Mouse (Mus musculus) cerebellum, adult 11-12 months (tissue): Measurements from ENCODE around the gene Cfap97d1.

ENCODE experiments used
- DNase-seq: peaks from one replicate; pipeline ENCODE4 v3.0.0; 2022

Gene Cfap97d1

DNA sequence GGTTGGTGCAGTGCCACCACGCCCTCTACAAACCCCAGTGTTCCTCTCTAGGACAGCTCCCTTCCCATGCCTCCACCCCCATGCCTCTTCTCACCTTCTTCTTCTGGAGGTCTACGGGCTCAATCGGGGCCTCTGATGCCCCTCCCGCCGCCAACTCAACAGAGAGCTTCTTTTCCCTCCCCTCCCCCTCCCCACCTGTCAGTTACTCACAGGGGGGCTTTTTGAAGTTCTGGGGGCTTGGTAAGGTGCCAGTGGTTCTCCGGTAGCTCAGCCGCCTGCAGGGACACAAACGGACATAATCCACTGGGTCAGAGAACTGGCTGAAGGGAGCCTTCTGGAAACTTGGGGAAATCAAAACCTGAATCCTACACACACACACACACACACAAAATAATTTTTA lies 27.4 kb downstream of the Cfap97d1 start:
- no peak for DNase-seq

DNA sequence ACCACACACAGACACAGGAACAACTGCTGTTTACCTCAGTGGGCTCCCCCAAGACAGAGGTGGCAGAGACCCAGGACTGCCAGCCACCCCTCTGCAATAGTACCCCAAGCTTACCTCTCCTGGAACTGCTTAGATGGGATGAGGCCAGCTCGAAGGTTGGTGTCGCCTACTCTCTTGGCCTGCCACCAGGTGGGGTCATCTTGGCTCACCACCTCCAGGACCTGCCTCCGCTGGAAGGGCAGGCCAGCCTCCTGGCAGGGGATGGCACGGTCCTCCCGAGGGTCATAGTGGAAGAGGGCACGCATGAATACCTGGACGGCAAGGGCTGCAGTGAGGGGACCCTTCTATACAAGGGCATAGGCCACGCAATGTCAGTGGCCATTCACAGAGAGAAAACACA lies 29.1 kb downstream of the Cfap97d1 start:
- no peak for DNase-seq

DNA sequence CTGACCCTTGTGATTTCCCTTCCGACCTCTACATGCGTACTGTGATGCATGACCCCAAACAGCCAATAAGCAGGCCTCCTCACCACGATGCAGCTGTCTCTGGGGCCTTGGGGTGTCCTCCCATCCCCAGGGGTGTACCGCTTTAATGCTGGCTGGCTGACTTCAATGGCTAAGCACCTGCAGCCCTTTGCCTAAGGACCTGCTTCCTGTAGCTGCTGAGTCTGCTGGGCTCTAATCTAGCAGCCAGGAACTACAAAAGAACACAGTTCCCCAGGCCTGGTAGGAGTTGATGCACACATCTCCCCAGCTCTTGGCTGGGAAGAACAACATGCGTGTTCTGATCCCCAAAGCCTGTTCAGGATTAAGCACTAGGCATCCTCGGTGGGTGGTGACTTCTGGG lies 31.4 kb downstream of the Cfap97d1 start:
- no peak for DNase-seq

DNA sequence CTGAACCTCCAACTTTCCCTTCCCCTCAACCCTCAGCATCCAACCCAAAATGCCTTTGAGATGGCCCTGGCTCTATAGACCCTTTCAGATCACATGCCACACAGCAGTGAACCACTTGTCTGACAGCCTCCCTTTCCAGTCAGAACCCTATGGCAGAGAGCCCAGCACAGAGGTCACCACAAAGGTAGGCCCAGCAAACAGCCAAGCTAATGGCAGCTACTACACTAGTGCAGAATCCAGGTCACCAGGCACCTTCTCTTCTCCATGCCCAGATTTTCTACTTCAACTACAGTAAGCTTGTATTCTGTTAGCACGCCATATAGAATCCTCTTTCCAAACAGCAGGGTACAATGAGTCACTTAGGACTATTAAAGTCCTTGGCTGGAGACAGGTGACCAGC lies 32.1 kb downstream of the Cfap97d1 start:
- DNase-seq, result no peak

DNA sequence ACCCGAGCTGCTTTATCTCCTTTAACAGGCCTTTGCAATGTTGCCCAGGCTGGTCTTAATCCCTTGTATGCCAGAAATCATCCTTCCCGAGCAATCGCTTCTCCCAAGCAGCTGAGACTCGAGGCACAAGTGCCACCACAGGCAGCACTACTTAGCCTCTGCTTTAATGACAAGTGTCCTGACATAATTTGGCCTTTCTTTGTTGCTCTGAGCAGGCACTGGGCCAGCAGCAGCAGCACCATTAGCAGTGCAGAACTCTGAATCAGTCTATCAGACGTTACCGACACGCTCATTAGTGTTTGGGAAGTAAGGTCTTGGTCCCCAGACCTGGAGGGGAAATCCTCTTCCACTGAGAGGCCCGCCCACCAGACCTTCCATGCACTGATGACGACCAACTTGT lies 35.7 kb downstream of the Cfap97d1 start:
- no peak for DNase-seq

DNA sequence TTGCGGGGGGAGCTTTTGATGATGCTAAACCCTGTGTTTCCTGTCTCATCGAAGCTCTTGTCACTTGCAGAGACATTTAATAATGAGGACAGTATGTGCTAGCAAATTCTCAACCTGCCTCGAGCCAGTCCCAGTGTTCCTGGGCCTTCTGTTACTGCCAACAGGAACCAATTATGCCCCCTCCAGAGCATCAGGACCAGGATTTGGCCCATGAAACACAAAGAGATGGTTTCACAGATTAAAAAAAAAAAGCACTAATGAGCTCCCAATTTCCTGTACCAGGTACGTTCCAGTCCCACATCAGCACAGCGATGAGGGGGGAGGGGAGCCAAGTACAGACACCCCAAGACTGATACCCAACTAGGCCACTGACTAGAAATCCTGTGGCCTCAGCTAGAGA lies 37.1 kb downstream of the Cfap97d1 start:
- DNase-seq, result peak; percentile 75

DNA sequence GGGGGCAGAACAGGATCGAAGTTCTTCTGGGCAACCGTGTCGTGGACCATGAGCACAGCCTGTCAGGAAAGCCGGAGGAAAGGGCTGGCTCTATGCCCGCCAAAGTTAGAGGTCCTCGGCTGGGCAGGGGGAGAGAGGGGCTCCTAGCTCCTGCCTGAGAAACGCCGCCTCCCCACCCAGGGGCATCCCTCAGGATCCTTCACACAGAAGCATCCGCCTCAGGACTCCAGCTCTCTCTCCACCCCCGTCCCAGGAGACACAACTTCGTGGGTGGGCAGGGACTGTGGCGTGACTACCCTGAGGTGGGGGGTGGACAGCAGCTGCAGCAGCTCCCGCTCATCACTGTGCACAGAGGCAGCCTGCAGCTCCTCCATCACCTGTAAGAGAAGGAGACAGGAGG lies 39.3 kb downstream of the Cfap97d1 start:
- DNase-seq, result no peak

DNA sequence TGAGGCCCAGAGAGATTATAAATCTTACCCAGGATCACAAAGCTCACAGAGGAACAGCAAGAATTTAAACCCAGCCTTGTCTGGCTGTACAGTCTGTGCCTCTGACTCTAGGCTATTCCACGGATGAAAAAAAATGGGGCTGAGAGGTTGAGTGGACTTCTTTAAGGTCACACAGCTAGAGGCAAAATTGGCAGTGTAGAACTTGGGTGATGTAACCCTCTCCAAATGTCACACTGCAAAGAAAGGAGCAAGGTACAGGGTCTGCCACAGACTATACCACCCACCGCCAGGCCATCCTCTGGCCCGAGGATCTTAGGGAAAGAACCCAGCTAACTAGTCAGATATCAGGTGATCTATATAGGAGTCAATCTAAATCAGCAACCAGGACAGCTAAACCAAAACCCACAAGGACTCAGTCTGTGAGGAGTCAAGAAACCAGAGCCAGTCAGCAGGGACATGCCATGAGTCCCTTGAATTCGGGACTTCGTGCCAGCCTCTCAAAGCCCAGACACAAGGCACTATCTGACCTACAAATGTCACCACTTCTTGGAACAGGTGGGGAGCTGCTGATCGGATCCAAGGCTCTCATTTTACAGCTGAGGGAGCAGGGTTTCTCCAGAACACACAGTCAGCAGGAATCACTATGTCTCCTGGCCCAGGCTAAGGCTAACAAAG lies 40.1 kb downstream of the Cfap97d1 start:
- peak; percentile 93 for DNase-seq

DNA sequence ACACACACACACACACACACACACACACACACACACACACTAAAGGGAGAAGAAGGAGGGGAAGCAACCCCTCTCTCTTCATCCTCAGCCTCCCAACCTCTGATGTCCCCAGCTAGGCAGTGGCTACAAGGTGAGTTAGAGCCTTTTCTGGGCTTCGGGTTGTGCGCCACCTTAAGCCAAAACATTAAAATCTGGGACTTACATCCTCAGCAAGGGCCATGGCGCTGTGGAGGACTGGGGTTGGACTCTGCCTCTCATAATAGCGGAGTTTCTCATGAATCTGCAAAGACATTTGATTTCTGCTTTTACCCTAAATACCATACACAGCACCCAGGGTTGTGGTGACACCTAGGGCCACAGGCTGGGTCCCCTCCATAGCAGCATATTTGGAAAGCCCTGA lies 40.8 kb downstream of the Cfap97d1 start:
- no peak for DNase-seq

DNA sequence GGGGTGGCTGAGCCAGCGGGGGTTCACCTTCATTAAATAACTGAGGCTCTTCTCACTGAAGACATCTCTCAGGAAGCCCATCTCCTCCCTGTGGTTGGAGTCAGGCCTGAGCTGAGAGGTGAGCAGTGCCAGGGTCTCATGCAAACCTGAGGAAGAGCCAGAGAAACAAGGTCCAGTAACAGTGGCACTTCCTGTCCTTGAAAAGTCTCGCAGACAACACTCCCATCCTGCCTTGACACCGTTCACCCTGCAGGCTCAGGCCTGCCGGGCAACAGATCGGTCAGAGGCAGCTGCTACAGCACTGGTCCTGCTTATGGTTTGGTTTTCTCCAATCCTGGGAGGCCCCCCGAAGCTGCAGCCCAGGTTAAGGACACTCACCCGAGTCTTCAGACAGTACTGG lies 41.3 kb downstream of the Cfap97d1 start:
- DNase-seq, result no peak

DNA sequence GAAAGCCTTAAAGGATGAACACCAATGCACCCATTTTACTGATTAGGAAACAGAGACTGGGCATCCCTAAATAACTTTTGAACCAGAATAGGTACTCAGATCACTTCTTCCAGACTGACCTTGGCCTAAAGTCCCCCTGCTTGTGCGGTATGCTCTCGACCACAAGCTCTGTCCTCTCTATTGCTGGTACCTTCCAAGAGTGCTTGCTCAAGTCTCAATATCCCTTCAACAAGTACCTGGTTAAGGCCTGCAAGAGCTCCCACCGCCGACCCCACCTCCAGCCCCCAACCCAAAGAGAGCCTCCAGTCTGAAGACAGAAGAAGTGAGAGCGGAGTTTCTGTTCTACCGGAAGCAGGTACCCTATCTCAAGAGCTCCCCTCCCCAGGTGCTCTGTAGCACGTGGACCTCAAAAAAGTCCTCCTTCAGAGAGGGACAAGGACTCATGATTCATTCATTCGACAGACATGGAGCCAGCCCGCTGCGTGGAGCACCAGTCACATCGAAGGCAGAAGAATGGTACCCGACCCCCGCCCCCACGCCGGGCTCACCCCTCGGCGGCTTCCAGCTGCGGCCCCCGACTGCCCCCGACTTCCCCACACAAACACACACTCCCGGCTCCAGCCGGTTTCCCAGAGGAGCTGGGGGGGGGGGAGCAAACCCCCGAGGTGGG lies 42.0 kb downstream of the Cfap97d1 start:
- peak; percentile 73 for DNase-seq

DNA sequence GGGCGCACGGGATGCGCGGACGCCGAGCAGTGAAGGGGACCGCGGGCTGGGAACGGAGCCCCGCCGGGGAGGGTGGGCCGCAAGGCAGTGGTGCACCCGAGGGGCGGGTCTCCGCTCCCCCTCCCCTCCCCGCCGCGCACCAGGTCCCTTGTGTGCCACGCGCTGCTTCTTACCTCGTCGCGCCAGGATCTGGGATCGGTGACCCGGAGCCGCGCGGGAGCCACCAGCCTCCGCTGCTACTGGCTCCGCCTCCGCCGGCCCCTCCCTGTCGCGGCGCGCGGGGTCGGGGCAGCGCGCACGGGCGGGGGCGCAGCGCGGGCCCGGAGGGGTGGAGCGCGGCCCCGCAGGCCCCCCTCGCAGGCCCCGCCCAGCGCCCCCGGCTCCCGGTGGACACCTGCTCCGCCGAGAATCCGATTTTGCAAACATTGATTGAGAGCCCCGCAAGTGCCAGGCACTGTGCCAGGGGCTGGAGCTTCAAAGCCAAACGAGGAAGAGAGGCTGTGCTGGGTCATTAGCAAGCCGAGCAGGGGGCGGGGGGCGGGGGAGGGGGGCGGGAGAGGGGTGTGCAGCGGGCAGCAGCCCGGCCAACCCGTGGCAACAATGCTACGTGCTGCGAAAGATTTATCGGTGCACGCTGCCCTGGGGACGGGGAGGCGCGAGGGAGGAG lies 42.7 kb downstream of the Cfap97d1 start:
- DNase-seq, result peak; percentile 91

DNA sequence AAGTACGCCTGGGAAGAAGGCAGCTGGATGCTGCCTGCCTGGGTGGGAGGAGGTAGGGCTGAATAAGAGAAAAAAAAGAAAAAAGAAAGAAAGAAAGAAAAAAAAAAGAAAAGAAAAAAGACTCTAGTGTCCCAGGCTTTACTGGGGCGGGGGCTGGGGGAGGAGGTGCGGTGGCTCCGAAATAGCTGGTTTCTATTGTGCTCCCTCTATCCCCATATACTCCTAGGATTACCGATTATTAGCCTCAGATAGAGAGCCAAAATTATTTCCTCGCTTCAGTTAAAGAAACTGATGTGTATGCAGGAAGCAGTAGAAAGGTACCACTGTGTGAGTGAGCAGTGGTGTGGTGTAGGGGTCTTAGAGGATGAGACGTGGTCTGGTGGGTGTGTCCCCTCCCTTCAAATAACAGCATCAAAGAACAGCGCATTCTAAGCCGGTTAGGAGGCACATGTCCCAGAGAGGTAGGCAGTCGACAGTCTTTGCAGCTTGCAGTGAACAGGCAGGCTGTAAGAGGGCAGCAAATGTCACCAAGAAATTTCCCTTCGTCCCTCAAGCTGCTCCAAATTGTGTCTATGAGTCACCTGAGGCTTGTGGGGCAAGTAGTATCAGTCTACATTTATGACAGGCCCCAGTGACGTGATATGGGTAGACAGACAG lies 43.4 kb downstream of the Cfap97d1 start:
- DNase-seq, result peak; percentile 75

DNA sequence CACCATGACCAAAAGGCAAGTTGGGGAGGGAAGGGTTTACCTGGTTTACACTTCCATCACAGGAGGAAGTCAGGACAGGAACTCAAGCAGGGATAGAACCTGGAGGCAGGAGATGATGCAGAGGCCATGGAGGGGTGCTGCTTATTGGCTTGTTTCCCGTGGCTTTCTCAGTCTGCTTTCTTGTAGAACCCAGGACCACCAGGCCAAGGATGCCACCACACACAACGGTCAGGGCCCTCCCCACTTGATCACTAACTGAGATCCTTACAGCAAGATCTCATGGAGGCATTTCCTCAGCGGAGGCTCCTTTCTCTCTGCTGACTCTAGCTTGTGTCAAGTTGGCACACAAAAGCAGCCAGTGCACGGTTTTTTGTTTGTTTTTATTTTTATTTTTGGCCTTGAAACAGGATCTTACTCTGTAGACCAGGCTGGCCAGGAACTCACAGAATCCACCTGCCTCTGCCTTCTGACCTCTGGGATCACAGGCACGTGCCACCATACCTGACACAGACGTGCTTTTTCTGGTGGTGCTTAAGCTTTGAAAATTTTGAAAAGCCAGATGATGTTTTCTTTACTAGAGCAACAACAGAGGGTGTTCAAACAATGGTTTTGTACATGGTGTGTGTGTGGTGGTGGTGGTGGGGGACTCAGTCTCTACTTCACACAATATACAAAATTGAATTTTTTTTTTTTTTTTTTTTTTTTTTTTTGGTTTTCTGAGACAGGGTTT lies 44.2 kb downstream of the Cfap97d1 start, which contains the start of gene Mpp3:
Gene Mpp3 (minus strand): TSS at position 375 of the 730 bp plus-strand sequence.
- DNase-seq, result no peak

DNA sequence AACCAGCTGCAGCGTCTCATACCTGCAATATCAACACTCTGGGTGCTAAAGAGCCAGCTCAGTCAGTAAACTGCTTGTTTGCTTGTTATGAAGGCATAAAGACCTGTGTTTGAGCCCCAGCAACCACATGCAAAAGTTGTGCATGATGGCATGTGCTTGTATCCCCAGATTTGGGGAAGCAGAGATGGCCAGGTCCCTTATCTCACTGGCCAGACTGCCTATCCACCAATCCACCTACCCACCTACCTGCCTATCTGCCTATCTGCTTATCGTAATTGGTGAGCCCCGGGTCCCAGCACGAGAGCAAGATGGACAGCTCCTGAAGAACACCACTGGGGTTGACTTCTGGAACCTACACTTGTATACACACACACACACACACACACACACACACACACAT lies 45.2 kb downstream of the Cfap97d1 start:
- no peak for DNase-seq

DNA sequence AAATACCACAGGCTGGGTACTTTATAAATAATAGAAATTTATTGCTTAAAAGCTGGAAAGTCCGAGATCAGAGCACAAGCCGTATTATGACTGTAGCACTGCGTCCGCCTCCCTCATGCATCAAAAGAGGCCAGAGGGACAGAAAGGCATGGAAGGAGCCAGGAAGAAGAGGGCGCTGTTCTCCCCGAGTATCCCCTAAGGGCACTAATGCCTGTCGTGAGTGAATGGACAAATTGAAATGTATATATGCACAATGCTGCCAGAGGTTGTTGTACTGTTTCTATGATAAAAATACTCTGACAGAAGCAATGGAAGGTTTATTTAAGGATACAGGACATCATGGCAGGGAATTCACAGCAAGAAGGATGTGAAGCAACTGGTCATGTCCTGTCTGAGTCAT lies 45.9 kb downstream of the Cfap97d1 start:
- DNase-seq, result no peak

DNA sequence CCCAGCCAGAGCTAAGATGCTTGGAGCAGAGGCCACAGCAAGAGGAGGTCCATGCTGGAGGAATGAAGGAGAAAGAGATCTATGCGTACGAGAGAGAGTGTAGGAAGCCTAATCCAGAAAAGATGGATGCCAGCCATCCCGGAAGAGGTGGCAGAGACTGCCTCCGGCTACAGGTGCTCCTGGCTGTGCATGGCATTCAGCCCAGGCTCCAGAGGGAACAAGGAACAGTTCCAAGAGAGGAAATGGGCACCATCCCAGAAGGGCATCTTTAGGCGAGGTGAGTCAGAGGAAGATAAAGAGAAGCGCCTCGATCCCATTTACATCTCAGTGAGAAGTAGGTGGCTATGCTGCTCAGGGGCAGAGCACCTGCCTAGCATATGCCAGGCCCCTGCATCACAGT lies 47.1 kb downstream of the Cfap97d1 start:
- DNase-seq, result peak; percentile 98

DNA sequence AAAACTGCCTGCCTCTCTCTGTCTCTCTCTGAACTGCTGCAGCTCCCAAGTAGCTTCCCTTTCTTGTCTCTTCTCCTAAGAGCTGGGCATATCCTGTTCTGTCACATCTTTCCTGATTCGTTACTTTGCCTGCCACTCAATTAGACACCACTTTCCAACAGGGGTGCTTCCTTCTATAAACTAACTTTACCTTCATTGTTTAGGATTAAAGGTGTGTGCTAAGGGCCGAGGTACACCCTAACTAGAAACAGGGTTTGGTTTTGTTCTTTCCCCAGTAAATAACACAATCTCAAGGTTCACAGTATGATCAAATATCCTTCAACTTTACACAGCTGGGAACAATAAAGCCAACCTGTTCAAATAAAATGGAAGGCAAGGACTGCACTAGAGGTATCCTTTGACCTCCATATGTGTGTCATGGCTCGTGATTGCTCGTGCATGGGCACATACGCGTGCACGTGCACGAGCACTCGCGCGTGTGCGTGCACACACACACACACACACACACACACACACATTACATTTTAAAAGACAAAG lies 49.0 kb downstream of the Cfap97d1 start:
- no peak for DNase-seq

DNA sequence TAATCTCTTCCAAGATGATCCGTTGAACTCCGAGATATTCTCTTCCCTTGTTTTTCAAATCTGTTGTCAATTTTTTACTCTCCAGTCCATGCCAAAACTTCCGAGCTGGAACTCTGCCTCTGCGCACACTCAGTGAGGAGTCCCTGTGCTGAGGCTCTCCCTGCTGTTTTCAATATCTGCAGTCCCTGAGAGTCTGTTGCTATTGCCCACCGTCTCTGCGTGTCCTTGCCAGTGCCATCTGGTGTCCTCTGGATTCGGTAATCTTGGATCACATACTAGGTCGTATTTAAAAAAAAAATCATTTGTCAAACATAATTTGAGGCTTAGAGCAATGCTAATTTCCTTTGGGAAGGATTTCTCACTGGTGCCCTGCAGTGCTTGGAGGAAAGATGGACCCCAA lies 50.8 kb downstream of the Cfap97d1 start:
- peak; percentile 93 for DNase-seq

DNA sequence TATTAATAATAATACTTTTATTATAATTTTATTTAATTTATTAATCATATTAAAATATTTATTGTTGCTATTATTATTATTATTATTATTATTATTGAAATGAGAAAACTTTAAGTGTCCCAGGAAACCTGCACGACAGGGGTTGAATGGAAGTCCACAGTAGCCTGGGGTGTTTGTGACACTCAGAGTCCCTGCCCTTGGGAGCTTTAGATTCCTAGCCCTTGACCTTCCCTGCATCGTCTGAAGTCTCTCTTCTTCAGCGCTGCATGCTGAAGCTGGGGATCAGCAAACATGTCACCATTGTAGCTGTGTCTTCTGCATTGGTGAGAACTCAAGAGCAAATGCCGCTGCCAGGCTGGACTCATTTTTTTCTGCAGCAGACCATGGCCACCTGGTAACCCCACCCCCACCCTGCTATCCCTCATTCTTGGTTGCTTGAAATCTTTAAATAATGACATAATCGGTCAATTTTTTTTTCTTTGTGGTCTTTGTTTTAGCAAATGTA lies 51.4 kb downstream of the Cfap97d1 start:
- no peak for DNase-seq

DNA sequence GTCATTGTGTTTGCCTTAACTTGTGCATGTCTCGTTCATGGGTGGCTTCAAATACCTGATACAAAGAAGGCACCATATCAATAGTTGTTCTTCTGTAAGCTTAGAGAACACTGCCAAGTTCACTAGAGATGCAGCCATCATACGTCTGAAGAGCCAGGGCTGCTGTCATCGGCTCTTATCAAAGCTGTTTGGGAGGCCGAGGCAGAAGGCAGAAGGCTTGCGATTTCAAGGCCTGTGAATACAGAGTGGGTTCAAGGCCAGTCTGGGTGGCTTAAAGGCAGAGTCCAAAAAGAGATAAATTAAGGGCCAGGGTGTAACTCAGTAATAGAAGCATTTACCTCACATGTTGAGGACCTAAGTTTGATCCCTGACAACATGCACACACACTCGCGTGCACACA lies 52.3 kb downstream of the Cfap97d1 start:
- no peak for DNase-seq

DNA sequence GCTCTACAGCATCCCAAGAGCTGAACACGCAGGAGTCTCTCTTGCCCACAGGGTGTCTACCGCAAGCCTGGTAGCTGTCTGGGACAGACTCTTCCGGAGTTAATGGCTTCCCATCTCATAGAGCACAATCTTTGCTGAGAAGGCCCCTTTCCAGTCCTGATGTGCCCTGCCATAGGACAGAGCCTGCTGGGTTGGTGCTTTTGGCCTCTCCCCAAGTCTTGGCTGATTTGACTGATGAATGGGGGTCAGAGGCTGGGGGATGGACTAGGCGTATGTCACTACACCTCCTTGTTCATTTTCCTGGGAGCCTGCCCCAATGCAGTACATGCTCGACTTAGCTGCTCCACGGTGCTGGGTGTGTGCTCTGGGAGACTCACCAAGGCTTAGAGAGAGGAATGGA lies 53.7 kb downstream of the Cfap97d1 start:
- no peak for DNase-seq
